Mouse (Mus musculus) stomach, postnatal 0 days (tissue): ENCODE results near the gene Tmx2. TPM values are rescaled to one million over a fixed set of nuclear protein-coding genes. Genes with fewer than 3 reads are reported as not detected.

Source experiments
- ATAC-seq: fragments of 200-750 bp; cut with Nextera tagmentation; 2 replicates; pipeline ENCODE4 v1.8.0; 2017; ENCODE audit not compliant: low FRiP score, low TSS enrichment
- DNase-seq: peaks from one replicate; pipeline ENCODE4 v3.0.0-alpha.2; 2016; ENCODE audit warnings: low spot score
- H3K27ac ChIP-seq: fragments of 300-500 bp; sonication (generic); replicated peaks from 2 replicates; pipeline ENCODE4 v1.5.1; 2014; ENCODE audit warnings: mild to moderate bottlenecking, control low read depth
- H3K27me3 ChIP-seq: fragments of 300-500 bp; sonication (generic); 2 replicates; pipeline ENCODE4 v1.6.1; 2014; ENCODE audit warnings: low read length; ENCODE audit not compliant: control insufficient read depth, insufficient read depth
- H3K36me3 ChIP-seq: fragments of 300-500 bp; sonication (generic); 2 replicates; pipeline ENCODE4 v1.6.1; 2014; ENCODE audit warnings: low read length, mixed read lengths; ENCODE audit not compliant: control insufficient read depth, insufficient read depth
- H3K4me1 ChIP-seq: fragments of 300-500 bp; sonication (generic); replicated peaks from 2 replicates; pipeline ENCODE4 v1.6.1; 2014; ENCODE audit warnings: antibody characterized with exemption; ENCODE audit not compliant: control insufficient read depth, insufficient read depth
- H3K4me2 ChIP-seq: fragments of 300-500 bp; sonication (generic); replicated peaks from 2 replicates; pipeline ENCODE4 v1.6.1; 2014; ENCODE audit warnings: low read depth, mild to moderate bottlenecking, control low read depth, moderate library complexity
- H3K4me3 ChIP-seq: fragments of 300-500 bp; sonication (generic); 2 replicates; pipeline ENCODE4 v1.5.1; 2014; ENCODE audit warnings: low read depth, low read length, control low read depth
- H3K9ac ChIP-seq: fragments of 300-500 bp; sonication (generic); 2 replicates; pipeline ENCODE4 v1.6.1; 2014; ENCODE audit warnings: mild to moderate bottlenecking, low read length, control low read depth, mixed read lengths
- H3K9me3 ChIP-seq: fragments of 300-500 bp; sonication (generic); 2 replicates; pipeline ENCODE4 v1.6.1; 2016; ENCODE audit warnings: low read length; ENCODE audit not compliant: control insufficient read depth
- CTCF ChIP-seq: IDR thresholded peaks from 2 replicates; pipeline ENCODE4 v1.5.1; 2016; ENCODE audit warnings: antibody characterized with exemption, low read depth, mild to moderate bottlenecking, moderate library complexity
- EP300 ChIP-seq: optimal IDR thresholded peaks from 2 replicates; pipeline ENCODE3; 2016; ENCODE audit warnings: antibody characterized with exemption
- WGBS: fragments of 180-500 bp; shearing (Covaris S2); extraction: QIAGEN DNeasy Blood & Tissue Kit; methylation state at CpG from one replicate; pipeline ENCODE4 v1.1.7; 2014; 5-methylcytosine and 5-hydroxymethylcytosine counted together
- polyA plus RNA-seq: library from polyadenylated mRNA; unstranded; fragments of >200 nt; fragmentation: Nextera tagmentation; extraction: Ambion mirVana; gene quantifications from 2 replicates; pipeline ENCODE4 v1.2.1, GENCODE M21; 2015

The Tmx2 gene
- polyA plus RNA-seq, 1 experiment from 2014 or later: 80.9 TPM

- Histone ChIP-seq H3K4me1 (no peaks in the 10 kb centered on the region), H3K27me3 (no peaks in the 10 kb centered on the region), H3K27ac (no peak overlapping the region; the same call in 1 of the 2 replicates), H3K4me2 (no peak overlapping the region), H3K36me3 (no peaks in the 10 kb centered on the region), H3K9ac (no peak overlapping the region), H3K4me3 (no peak overlapping the region), H3K9me3 (no peaks in the 10 kb centered on the region)
- 79% methylated on average over 1 of the region's 1 CpGs for WGBS
- no peak for DNase-seq
- TF ChIP-seq EP300 (no peak), CTCF (no peak)
- ATAC-seq: no peak
Observed at GRCm38 (mm10) chr2:84703497-84703896, 24.6 kb upstream of the Tmx2 start.

- DNase-seq (no peak), ATAC-seq (no peak)
- no peak for TF ChIP-seq EP300
- TF ChIP-seq CTCF: no peak
- peaks cover 16% of the 10 kb centered on the region for H3K36me3 ChIP-seq
- no peaks in the 10 kb centered on the region for H3K9me3 ChIP-seq
- no peak overlapping the region for H3K4me3 ChIP-seq
- H3K9ac ChIP-seq: no peak overlapping the region
- WGBS: 60% methylated on average over 5 of the region's 5 CpGs
- H3K27ac ChIP-seq: no peak overlapping the region
- no peak overlapping the region for H3K4me2 ChIP-seq
- no peaks in the 10 kb centered on the region for H3K27me3 ChIP-seq
- no peaks in the 10 kb centered on the region for H3K4me1 ChIP-seq
Observed at GRCm38 (mm10) chr2:84695007-84695695, 16.2 kb upstream of the Tmx2 start.

GRCm38 (mm10) chr2:84690050-84690449 lies 11.1 kb upstream of the Tmx2 start:
- Histone ChIP-seq H3K4me2 (no peak overlapping the region), H3K4me1 (no peaks in the 10 kb centered on the region), H3K36me3 (peaks cover 40% of the 10 kb centered on the region), H3K9ac (no peak overlapping the region), H3K4me3 (no peak overlapping the region), H3K27ac (no peak overlapping the region), H3K27me3 (no peaks in the 10 kb centered on the region), H3K9me3 (no peaks in the 10 kb centered on the region)
- TF ChIP-seq CTCF (no peak), EP300 (no peak)
- WGBS: 86% methylated on average over 12 of the region's 12 CpGs
- no peak for ATAC-seq
- DNase-seq: no peak

- H3K9me3 ChIP-seq: no peaks in the 10 kb centered on the region
- no peak for DNase-seq
Observed at GRCm38 (mm10) chr2:84688080-84688844, 9.3 kb upstream of the Tmx2 start.

GRCm38 (mm10) chr2:84682605-84683183 lies 3.8 kb upstream of the Tmx2 start:
- no peaks in the 10 kb centered on the region for H3K9me3 ChIP-seq
- ATAC-seq (no peak), DNase-seq (no peak)
- H3K4me1 ChIP-seq: no peaks in the 10 kb centered on the region
- no peak overlapping the region for H3K4me2 ChIP-seq
- TF ChIP-seq EP300 (no peak), CTCF (no peak)
- no peak overlapping the region for H3K27ac ChIP-seq
- 64% methylated on average over 6 of the region's 6 CpGs for WGBS
- peaks cover 13% of the 10 kb centered on the region for H3K36me3 ChIP-seq
- no peak overlapping the region for H3K9ac ChIP-seq
- no peaks in the 10 kb centered on the region for H3K27me3 ChIP-seq
- H3K4me3 ChIP-seq: no peak overlapping the region

More at GRCm38 (mm10) chr2:84688080-84688844, 9.3 kb upstream of the Tmx2 start:
- Histone ChIP-seq H3K27ac (no peak overlapping the region), H3K36me3 (peaks cover 35% of the 10 kb centered on the region), H3K4me3 (no peak overlapping the region), H3K27me3 (no peaks in the 10 kb centered on the region), H3K4me2 (no peak overlapping the region), H3K9ac (no peak overlapping the region), H3K4me1 (no peaks in the 10 kb centered on the region)
- ATAC-seq: no peak
- TF ChIP-seq CTCF (no peak), EP300 (no peak)
- 71% methylated on average over 2 of the region's 2 CpGs for WGBS
